Mouse (Mus musculus): ENCODE results near the gene Map4k2. TPM values are rescaled to one million over a fixed set of nuclear protein-coding genes. Genes with fewer than 3 reads are reported as not detected.

Map4k2 gene
- polyA plus RNA-seq, 1 experiment from 2014 or later: 21.2 TPM

GRCm38 (mm10) chr19:6342276-6342933 is 1.5 kb downstream of the Map4k2 start:
- Histone ChIP-seq H3K27me3 (replicated peaks; ENCODE audit: control insufficient read depth, insufficient read depth, low read length) (no peaks in the 10 kb centered on the region), H3K4me1 (replicated peaks; ENCODE audit: control insufficient read depth, insufficient read depth, low read length) (peaks cover 8% of the 10 kb centered on the region), H3K9ac (replicated peaks; ENCODE audit: low read depth, low read length) (no peak overlapping the region), H3K36me3 (ENCODE audit: control insufficient read depth, insufficient read depth) (peaks cover 34% of the 10 kb centered on the region), H3K9me3 (ENCODE audit: control insufficient read depth, low read length) (no peaks in the 10 kb centered on the region), H3K4me2 (ENCODE audit: low read length) (no peak overlapping the region), H3K27ac (ENCODE audit: low read length) (no peak overlapping the region), H3K4me3 (replicated peaks; ENCODE audit: low read length) (no peak overlapping the region)
- 81% methylated on average over 5 of the region's 5 CpGs for whole genome bisulfite sequencing
- ATAC-seq: no peak

GRCm38 (mm10) chr19:6343066-6343925 is 2.4 kb downstream of the Map4k2 start:
- Histone ChIP-seq H3K27me3 (replicated peaks; ENCODE audit: control insufficient read depth, insufficient read depth, low read length) (no peaks in the 10 kb centered on the region), H3K4me1 (replicated peaks; ENCODE audit: control insufficient read depth, insufficient read depth, low read length) (peaks cover 7% of the 10 kb centered on the region), H3K36me3 (ENCODE audit: control insufficient read depth, insufficient read depth) (peaks cover 28% of the 10 kb centered on the region), H3K9me3 (ENCODE audit: control insufficient read depth, low read length) (no peaks in the 10 kb centered on the region), H3K4me3 (replicated peaks; ENCODE audit: low read length) (no peak overlapping the region), H3K4me2 (ENCODE audit: low read length) (no peak overlapping the region), H3K27ac (ENCODE audit: low read length) (no peak overlapping the region), H3K9ac (replicated peaks; ENCODE audit: low read depth, low read length) (no peak overlapping the region)
- no peak for ATAC-seq
- WGBS: 91% methylated on average over 19 of the region's 19 CpGs

GRCm38 (mm10) chr19:6343996-6344395 is 3.1 kb downstream of the Map4k2 start:
- Histone ChIP-seq H3K4me3 (replicated peaks; ENCODE audit: low read length) (no peak overlapping the region), H3K9ac (replicated peaks; ENCODE audit: low read depth, low read length) (no peak overlapping the region), H3K36me3 (ENCODE audit: control insufficient read depth, insufficient read depth) (peaks cover 24% of the 10 kb centered on the region), H3K27me3 (replicated peaks; ENCODE audit: control insufficient read depth, insufficient read depth, low read length) (no peaks in the 10 kb centered on the region), H3K4me2 (ENCODE audit: low read length) (no peak overlapping the region), H3K27ac (ENCODE audit: low read length) (no peak overlapping the region), H3K4me1 (replicated peaks; ENCODE audit: control insufficient read depth, insufficient read depth, low read length) (peaks cover 7% of the 10 kb centered on the region), H3K9me3 (ENCODE audit: control insufficient read depth, low read length) (no peaks in the 10 kb centered on the region)
- 94% methylated on average over 5 of the region's 5 CpGs for WGBS
- no peak for ATAC-seq

- Histone ChIP-seq H3K4me3 (replicated peaks; ENCODE audit: low read length) (no peak overlapping the region), H3K4me2 (ENCODE audit: low read length) (no peak overlapping the region), H3K36me3 (ENCODE audit: control insufficient read depth, insufficient read depth) (peaks cover 20% of the 10 kb centered on the region), H3K4me1 (replicated peaks; ENCODE audit: control insufficient read depth, insufficient read depth, low read length) (peaks cover 5% of the 10 kb centered on the region), H3K9ac (replicated peaks; ENCODE audit: low read depth, low read length) (no peak overlapping the region), H3K27ac (ENCODE audit: low read length) (no peak overlapping the region), H3K27me3 (replicated peaks; ENCODE audit: control insufficient read depth, insufficient read depth, low read length) (no peaks in the 10 kb centered on the region), H3K9me3 (ENCODE audit: control insufficient read depth, low read length) (no peaks in the 10 kb centered on the region)
- no peak for ATAC-seq
- 93% methylated on average over 5 of the region's 5 CpGs for WGBS
Observed at GRCm38 (mm10) chr19:6346023-6346422, 5.1 kb downstream of the Map4k2 start.

- Histone ChIP-seq H3K27ac (ENCODE audit: low read length) (no peak overlapping the region), H3K4me3 (replicated peaks; ENCODE audit: low read length) (no peak overlapping the region), H3K27me3 (replicated peaks; ENCODE audit: control insufficient read depth, insufficient read depth, low read length) (no peaks in the 10 kb centered on the region), H3K36me3 (ENCODE audit: control insufficient read depth, insufficient read depth) (peaks cover 20% of the 10 kb centered on the region), H3K9ac (replicated peaks; ENCODE audit: low read depth, low read length) (no peak overlapping the region), H3K4me1 (replicated peaks; ENCODE audit: control insufficient read depth, insufficient read depth, low read length) (no peaks in the 10 kb centered on the region), H3K9me3 (ENCODE audit: control insufficient read depth, low read length) (no peaks in the 10 kb centered on the region), H3K4me2 (ENCODE audit: low read length) (no peak overlapping the region)
- no peak for ATAC-seq
- 92% methylated on average over 10 of the region's 10 CpGs for WGBS
Observed at GRCm38 (mm10) chr19:6346661-6347060, 5.7 kb downstream of the Map4k2 start.

- Histone ChIP-seq H3K36me3 (ENCODE audit: control insufficient read depth, insufficient read depth) (peaks cover 20% of the 10 kb centered on the region), H3K27me3 (replicated peaks; ENCODE audit: control insufficient read depth, insufficient read depth, low read length) (no peaks in the 10 kb centered on the region), H3K4me2 (ENCODE audit: low read length) (no peak overlapping the region), H3K4me3 (replicated peaks; ENCODE audit: low read length) (no peak overlapping the region), H3K9me3 (ENCODE audit: control insufficient read depth, low read length) (no peaks in the 10 kb centered on the region), H3K9ac (replicated peaks; ENCODE audit: low read depth, low read length) (no peak overlapping the region), H3K27ac (ENCODE audit: low read length) (no peak overlapping the region), H3K4me1 (replicated peaks; ENCODE audit: control insufficient read depth, insufficient read depth, low read length) (no peaks in the 10 kb centered on the region)
- ATAC-seq: no peak
- 98% methylated on average over 4 of the region's 4 CpGs for WGBS
Observed at GRCm38 (mm10) chr19:6347615-6348014, 6.7 kb downstream of the Map4k2 start.

GRCm38 (mm10) chr19:6348717-6349116 is 7.8 kb downstream of the Map4k2 start:
- H3K27ac ChIP-seq (ENCODE audit: low read length): no peak overlapping the region
- H3K36me3 ChIP-seq (ENCODE audit: control insufficient read depth, insufficient read depth): peaks cover 20% of the 10 kb centered on the region
- H3K4me1 ChIP-seq (replicated peaks; ENCODE audit: control insufficient read depth, insufficient read depth, low read length): no peaks in the 10 kb centered on the region
- no peak overlapping the region for H3K9ac ChIP-seq (replicated peaks; ENCODE audit: low read depth, low read length)
- H3K4me2 ChIP-seq (ENCODE audit: low read length): no peak overlapping the region
- no peak for ATAC-seq
- no peaks in the 10 kb centered on the region for H3K9me3 ChIP-seq (ENCODE audit: control insufficient read depth, low read length)
- H3K4me3 ChIP-seq (replicated peaks; ENCODE audit: low read length): no peak overlapping the region
- 88% methylated on average over 9 of the region's 9 CpGs for WGBS
- H3K27me3 ChIP-seq (replicated peaks; ENCODE audit: control insufficient read depth, insufficient read depth, low read length): no peaks in the 10 kb centered on the region

GRCm38 (mm10) chr19:6349215-6349983 is 8.5 kb downstream of the Map4k2 start:
- Histone ChIP-seq H3K9ac (replicated peaks; ENCODE audit: low read depth, low read length) (no peak overlapping the region), H3K4me2 (ENCODE audit: low read length) (no peak overlapping the region), H3K4me3 (replicated peaks; ENCODE audit: low read length) (no peak overlapping the region), H3K27ac (ENCODE audit: low read length) (no peak overlapping the region), H3K9me3 (ENCODE audit: control insufficient read depth, low read length) (no peaks in the 10 kb centered on the region), H3K4me1 (replicated peaks; ENCODE audit: control insufficient read depth, insufficient read depth, low read length) (no peaks in the 10 kb centered on the region), H3K36me3 (ENCODE audit: control insufficient read depth, insufficient read depth) (peaks cover 15% of the 10 kb centered on the region), H3K27me3 (replicated peaks; ENCODE audit: control insufficient read depth, insufficient read depth, low read length) (no peaks in the 10 kb centered on the region)
- no peak for ATAC-seq
- 58% methylated on average over 14 of the region's 14 CpGs for WGBS

- H3K9ac ChIP-seq (replicated peaks; ENCODE audit: low read depth, low read length): no peak overlapping the region
- 67% methylated on average over 14 of the region's 14 CpGs for WGBS
Observed at GRCm38 (mm10) chr19:6351431-6352106, 10.6 kb downstream of the Map4k2 start.

More at GRCm38 (mm10) chr19:6351431-6352106, 10.6 kb downstream of the Map4k2 start:
- no peaks in the 10 kb centered on the region for H3K27me3 ChIP-seq (replicated peaks; ENCODE audit: control insufficient read depth, insufficient read depth, low read length)
- peaks cover 6% of the 10 kb centered on the region for H3K36me3 ChIP-seq (ENCODE audit: control insufficient read depth, insufficient read depth)
- no peak overlapping the region for H3K4me3 ChIP-seq (replicated peaks; ENCODE audit: low read length)
- no peak overlapping the region for H3K4me2 ChIP-seq (ENCODE audit: low read length)
- no peaks in the 10 kb centered on the region for H3K9me3 ChIP-seq (ENCODE audit: control insufficient read depth, low read length)
- no peaks in the 10 kb centered on the region for H3K4me1 ChIP-seq (replicated peaks; ENCODE audit: control insufficient read depth, insufficient read depth, low read length)
- no peak overlapping the region for H3K27ac ChIP-seq (ENCODE audit: low read length)
- ATAC-seq: no peak
